Mouse (Mus musculus): ENCODE data around the gene Sntg2.

DNA sequence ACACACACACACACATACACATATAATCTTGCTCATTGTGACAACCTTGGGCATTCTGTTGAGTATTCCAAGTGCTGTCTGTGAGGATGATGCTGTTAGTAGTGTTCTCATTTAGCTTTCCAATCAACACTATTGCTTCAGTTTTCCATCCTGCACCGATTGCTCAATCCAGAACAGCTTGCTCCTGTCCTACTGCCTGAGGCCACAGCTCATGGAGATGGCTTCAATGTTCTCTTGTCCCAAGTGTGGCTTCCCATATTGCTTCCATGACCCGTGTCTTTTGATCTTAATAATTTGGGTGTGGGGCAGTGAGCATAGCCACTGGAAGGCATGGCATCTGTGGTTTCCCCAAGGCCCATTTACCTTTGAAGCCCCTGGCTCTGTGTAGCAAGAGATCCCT lies 162.8 kb downstream of the Sntg2 start:
- TF ChIP-seq CTCF (IDR thresholded peaks at IDR 0.05) (no peak), POLR2A (IDR thresholded peaks at IDR 0.05; ENCODE audit: insufficient read depth, low read depth, low read length) (no peak)

Data from heart, adult 2 months (tissue).